Mouse (Mus musculus) liver, postnatal 0 days (tissue): ENCODE data around the gene Myl3.

Experiments
- CTCF ChIP-seq: sonication (generic); IDR thresholded peaks from 2 replicates; pipeline ENCODE4 v1.5.1; 2016; ENCODE audit warnings: antibody characterized with exemption, low read depth
- EP300 ChIP-seq: IDR thresholded peaks from 2 replicates; pipeline ENCODE4 v1.6.1; 2016; ENCODE audit warnings: antibody characterized with exemption, low read depth, mild to moderate bottlenecking

GRCm38 (mm10) chr9:110757816-110758215 is 16.2 kb downstream of the Myl3 start:
- TF ChIP-seq CTCF (no peak), EP300 (no peak)
